8 mouse cellular contexts compared by ENCODE assay signal in genomic region chr11:102297577-102298556, GRCm38 (mm10). TPM values are rescaled to one million over a fixed set of nuclear protein-coding genes. Genes with fewer than 3 reads are reported as not detected.
A peak's percentile ranks its signal among the peaks of the same experiment; 100 is the strongest.
DNase-seq lines count a peak whose midpoint lies in the region; ATAC-seq and TF ChIP-seq lines count a peak whose summit lies in the region.

No protein-coding gene starts in this region.

- peak overlapping the region; percentile 69 for H3K9ac ChIP-seq in liver, adult 2 months (ENCODE audit: low read depth, low read length)
- H3K9ac ChIP-seq in hindbrain, embryonic 12.5 days, result peak overlapping the region; percentile 94
- H3K9ac ChIP-seq in midbrain, embryonic 13.5 days (replicated peaks), result peak overlapping the region; percentile 73

- ATAC-seq in hindbrain, embryonic 12.5 days (ENCODE audit: low FRiP score), result peak; percentile 43
- peak; percentile 46 for ATAC-seq in midbrain, embryonic 13.5 days

- peak overlapping the region; percentile 92 for H3K27ac ChIP-seq in liver, adult 2 months (replicated peaks; ENCODE audit: insufficient read depth, low read depth, low read length)
- peak overlapping the region; percentile 100 for H3K27ac ChIP-seq in hindbrain, embryonic 12.5 days
- peak overlapping the region; percentile 99 for H3K27ac ChIP-seq in midbrain, embryonic 13.5 days

- H3K79me2 ChIP-seq in liver, adult 2 months (ENCODE audit: control insufficient read depth, insufficient read depth, low read length), result peaks cover 16% of the 10 kb centered on the region; the same call in 1 of the 2 replicates

- no peak for TF ChIP-seq CTCF in liver, adult 2 months (IDR thresholded peaks at IDR 0.05; ENCODE audit: low read depth, low read length)

- peaks cover 1% of the 10 kb centered on the region; the same call in 1 of the 2 replicates for H3K36me3 ChIP-seq in liver, adult 2 months (ENCODE audit: control insufficient read depth, insufficient read depth, low read length)
- peaks cover 15% of the 10 kb centered on the region for H3K36me3 ChIP-seq in hindbrain, embryonic 12.5 days
- H3K36me3 ChIP-seq in midbrain, embryonic 13.5 days, result peaks cover 15% of the 10 kb centered on the region

- peak overlapping the region; percentile 89 for H3K4me2 ChIP-seq in hindbrain, embryonic 12.5 days (replicated peaks)
- peak overlapping the region; percentile 93 for H3K4me2 ChIP-seq in midbrain, embryonic 13.5 days (replicated peaks)

- intact Hi-C loops in left cerebral cortex, postnatal 4 days (cut with DNase I), result loop anchor here (5.0 kb wide), 2 partner anchors 114 to 134 kb away; partner anchors contain the start of gene Grn

- H3K9me3 ChIP-seq in hindbrain, embryonic 12.5 days (replicated peaks), result no peaks in the 10 kb centered on the region
- no peaks in the 10 kb centered on the region for H3K9me3 ChIP-seq in midbrain, embryonic 13.5 days

- peak overlapping the region; percentile 57 for H3K4me3 ChIP-seq in liver, adult 2 months (ENCODE audit: insufficient read depth, low read depth, low read length)
- H3K4me3 ChIP-seq in hindbrain, embryonic 12.5 days, result peak overlapping the region; percentile 88
- H3K4me3 ChIP-seq in midbrain, embryonic 13.5 days (replicated peaks), result peak overlapping the region; percentile 88

- TF ChIP-seq POLR2A in liver, adult 2 months (IDR thresholded peaks at IDR 0.05; ENCODE audit: extremely low read depth, insufficient read depth, low read length), result no peak

- no peaks in the 10 kb centered on the region for H3K27me3 ChIP-seq in liver, adult 2 months (ENCODE audit: control insufficient read depth, insufficient read depth, low read length)
- H3K27me3 ChIP-seq in hindbrain, embryonic 12.5 days, result no peaks in the 10 kb centered on the region
- H3K27me3 ChIP-seq in midbrain, embryonic 13.5 days, result no peaks in the 10 kb centered on the region

- DNase-seq in liver, adult 2 months (ENCODE audit: extremely low read depth, low read depth, low spot score), result no peak
- DNase-seq in liver, result no peak
- peak; percentile 59 for DNase-seq in brain, adult 2 months (ENCODE audit: low read depth, low spot score)
- no peak for DNase-seq in c-Kit-positive CD71-positive TER-119-positive erythroid progenitor cells, embryonic 14.5 days (ENCODE audit: low spot score)
- no peak for DNase-seq in right cerebral cortex, adult 2 months (ENCODE audit: low spot score in 2 of 2)
- no peak for DNase-seq in left cerebral cortex, postnatal 4 days

- H3K4me1 ChIP-seq in liver, adult 2 months (ENCODE audit: control insufficient read depth, insufficient read depth, low read length), result peaks cover 14% of the 10 kb centered on the region
- H3K4me1 ChIP-seq in hindbrain, embryonic 12.5 days, result peaks cover 26% of the 10 kb centered on the region
- peaks cover 30% of the 10 kb centered on the region for H3K4me1 ChIP-seq in midbrain, embryonic 13.5 days (replicated peaks)

- 23% methylated on average over 27 of the region's 27 CpGs for WGBS in liver, adult 2 months
- WGBS in hindbrain, embryonic 12.5 days, result 28% methylated on average over 27 of the region's 27 CpGs
- WGBS in midbrain, embryonic 13.5 days, result 28% methylated on average over 27 of the region's 27 CpGs

RNA-seq across cellular contexts. Expression of gene Atxn7l3, which starts 1.4 kb away (rescaled TPM):
- total RNA-seq in liver, adult 2 months (2014; rRNA removed), result 7.1 and 8.5 TPM in 2 replicates
- 16.8 and 20.6 TPM in 2 replicates for polyA plus RNA-seq in liver, adult 2 months (2012; rRNA removed)
- polyA plus RNA-seq in hindbrain, embryonic 12.5 days (2016; fragmentation: Nextera tagmentation; extraction: Ambion mirVana), result 28.5 and 29.7 TPM in 2 replicates
- polyA plus RNA-seq in midbrain, embryonic 13.5 days (2015; fragmentation: Nextera tagmentation; extraction: Ambion mirVana), result 28.4 and 30.1 TPM in 2 replicates
- total RNA-seq in left cerebral cortex, postnatal 4 days (2021), result 100 to 1,000 TPM; 183 to 189 TPM

RNA-seq across cellular contexts. Expression of gene Tmub2, which starts 13.1 kb away (rescaled TPM):
- total RNA-seq in liver, adult 2 months (2014; rRNA removed), result 18.1 and 19.0 TPM in 2 replicates
- polyA plus RNA-seq in liver, adult 2 months (2012; rRNA removed), result 33.5 and 34.2 TPM in 2 replicates
- polyA plus RNA-seq in hindbrain, embryonic 12.5 days (2016; fragmentation: Nextera tagmentation; extraction: Ambion mirVana), result 67.9 and 68.4 TPM in 2 replicates
- 79.0 and 83.4 TPM in 2 replicates for polyA plus RNA-seq in midbrain, embryonic 13.5 days (2015; fragmentation: Nextera tagmentation; extraction: Ambion mirVana)
- 10 to 100 TPM; 53.6 to 56.1 TPM for total RNA-seq in left cerebral cortex, postnatal 4 days (2021)

RNA-seq across cellular contexts. Expression of gene Ubtf, which starts 21.7 kb away (rescaled TPM):
- total RNA-seq in liver, adult 2 months (2014; rRNA removed), result 19.4 and 19.5 TPM in 2 replicates
- polyA plus RNA-seq in liver, adult 2 months (2012; rRNA removed), result 12.7 and 12.8 TPM in 2 replicates
- 101 and 111 TPM in 2 replicates for polyA plus RNA-seq in hindbrain, embryonic 12.5 days (2016; fragmentation: Nextera tagmentation; extraction: Ambion mirVana)
- 85.2 and 90.3 TPM in 2 replicates for polyA plus RNA-seq in midbrain, embryonic 13.5 days (2015; fragmentation: Nextera tagmentation; extraction: Ambion mirVana)
- total RNA-seq in left cerebral cortex, postnatal 4 days (2021), result 100 to 1,000 TPM; 113 to 115 TPM

RNA-seq across cellular contexts. Expression of gene Asb16, which starts 29.3 kb away (rescaled TPM):
- total RNA-seq in liver, adult 2 months (2014; rRNA removed), result 0.09 TPM in 1 of 2 replicates, not detected in the other
- 0.16 and 0.20 TPM in 2 replicates for polyA plus RNA-seq in liver, adult 2 months (2012; rRNA removed)
- not detected in 2 replicates for polyA plus RNA-seq in hindbrain, embryonic 12.5 days (2016; fragmentation: Nextera tagmentation; extraction: Ambion mirVana)
- polyA plus RNA-seq in midbrain, embryonic 13.5 days (2015; fragmentation: Nextera tagmentation; extraction: Ambion mirVana), result not detected in 2 replicates
- under 1 TPM; 0.91 to 0.98 TPM for total RNA-seq in left cerebral cortex, postnatal 4 days (2021)

RNA-seq across cellular contexts. Expression of gene BC030867, which starts 49.2 kb away (rescaled TPM):
- total RNA-seq in liver, adult 2 months (2014; rRNA removed), result 0.27 TPM in 1 of 2 replicates, not detected in the other
- polyA plus RNA-seq in liver, adult 2 months (2012; rRNA removed), result 0.20 and 0.38 TPM in 2 replicates
- polyA plus RNA-seq in hindbrain, embryonic 12.5 days (2016; fragmentation: Nextera tagmentation; extraction: Ambion mirVana), result 9.4 and 12.5 TPM in 2 replicates
- 4.6 and 5.6 TPM in 2 replicates for polyA plus RNA-seq in midbrain, embryonic 13.5 days (2015; fragmentation: Nextera tagmentation; extraction: Ambion mirVana)
- 1 to 10 TPM; 1.4 to 1.6 TPM for total RNA-seq in left cerebral cortex, postnatal 4 days (2021)
